Mouse (Mus musculus) yolk sac, embryonic 10.5 days (tissue): ENCODE data around the gene Ppp1cb.
"Not testable (repeated sequence)": the region's sequence is repeated elsewhere in the genome, so short reads cannot be mapped to it uniquely, and the experiment has no call there.

Source experiments
- DNase-seq: peaks from one replicate; pipeline ENCODE4 v3.0.0-alpha.2; 2017; ENCODE audit warnings: low spot score

Gene Ppp1cb

DNA sequence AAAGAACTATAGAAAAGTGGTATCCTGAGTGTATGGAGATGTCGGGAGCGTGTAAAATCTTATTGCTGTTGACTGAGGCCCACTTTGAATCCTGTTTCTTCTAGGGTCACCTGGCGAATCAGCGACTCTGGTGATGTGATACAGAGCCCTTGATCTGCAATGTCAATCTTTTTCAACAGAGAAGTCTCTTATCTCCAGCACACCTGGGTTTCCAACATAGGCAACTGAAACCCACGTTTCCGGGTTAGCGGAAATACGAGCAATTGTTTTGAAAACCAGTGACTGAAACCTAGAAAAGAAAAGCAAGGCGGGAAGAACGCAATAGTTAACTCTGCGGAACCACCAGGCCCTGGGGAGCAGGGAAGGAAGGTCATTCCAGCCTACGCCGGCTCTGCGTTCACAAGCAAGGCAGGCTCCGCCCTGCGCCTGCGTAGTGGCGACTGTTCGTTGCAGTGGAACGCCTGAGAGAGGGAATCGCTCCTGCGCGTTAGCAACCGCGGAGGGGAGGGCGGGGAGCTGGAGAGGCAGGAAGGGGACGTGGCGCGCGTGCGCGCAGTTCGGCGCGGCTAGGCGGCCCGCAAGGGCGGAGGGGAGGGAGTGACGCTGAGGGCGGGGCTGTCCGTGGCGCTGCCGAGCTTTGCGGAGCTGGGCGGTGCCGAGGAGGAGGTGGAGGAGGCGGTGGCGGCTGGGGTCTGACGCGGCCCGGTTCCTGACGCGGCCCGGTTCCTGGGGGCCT is at the start of gene Ppp1cb:
TSS of gene Ppp1cb (plus strand) at position 436 of the 736 bp plus-strand sequence.
- peak; percentile 100 for DNase-seq

DNA sequence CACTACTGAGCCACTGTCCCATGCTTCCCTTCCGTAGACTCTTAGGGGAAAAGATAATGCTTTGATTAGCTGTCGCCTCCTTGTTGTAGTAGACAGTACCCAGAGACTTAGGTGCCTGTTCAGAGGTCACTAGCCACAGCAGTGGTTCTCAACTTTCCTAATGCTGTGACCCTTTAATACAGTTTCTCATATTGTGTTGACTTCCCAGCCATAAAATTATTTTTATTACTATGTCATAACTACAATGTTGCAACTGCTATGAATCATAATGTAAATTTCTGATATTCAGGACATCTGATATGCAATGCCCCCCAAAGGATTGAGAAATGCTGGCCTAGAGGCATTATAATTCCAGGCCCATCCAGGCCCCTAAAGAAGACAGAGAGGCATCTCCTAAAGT is 48.9 kb upstream of the Ppp1cb start:
- no peak for DNase-seq

DNA sequence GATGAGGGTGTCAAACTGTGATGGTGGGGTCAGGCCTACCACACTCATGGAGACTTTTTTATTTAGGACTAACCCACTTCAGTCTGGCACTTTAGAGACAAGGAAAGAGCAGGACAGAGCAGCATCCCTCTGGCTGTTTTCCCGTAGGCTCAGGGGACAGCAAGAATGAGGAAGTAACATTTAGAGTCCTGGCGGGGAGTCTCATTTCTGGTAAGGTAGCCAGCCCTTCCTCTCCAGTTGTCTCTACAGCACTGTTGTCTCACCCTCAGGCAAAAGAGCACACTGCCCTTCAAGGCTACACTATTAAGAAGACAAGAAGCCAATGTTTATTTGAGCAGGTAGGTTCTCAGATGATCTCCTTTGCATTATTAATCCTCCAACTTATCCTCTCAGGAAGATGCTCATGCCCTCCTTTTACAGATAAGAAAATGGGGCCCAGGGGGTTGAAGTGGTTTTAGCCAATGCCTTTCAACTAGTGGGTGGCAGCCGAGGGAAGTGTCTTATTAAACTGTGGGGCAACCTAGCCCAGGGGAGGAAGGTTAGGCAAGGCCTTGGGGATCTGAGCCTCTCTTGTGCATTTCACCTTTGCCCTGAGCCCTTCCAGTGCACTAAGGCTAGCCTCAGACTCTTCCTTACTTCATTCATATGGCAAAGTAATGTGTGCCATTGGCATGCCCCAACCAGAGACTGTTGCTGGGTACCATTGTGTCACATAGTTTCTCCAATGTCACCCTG is 47.5 kb upstream of the Ppp1cb start:
- DNase-seq, result no peak

DNA sequence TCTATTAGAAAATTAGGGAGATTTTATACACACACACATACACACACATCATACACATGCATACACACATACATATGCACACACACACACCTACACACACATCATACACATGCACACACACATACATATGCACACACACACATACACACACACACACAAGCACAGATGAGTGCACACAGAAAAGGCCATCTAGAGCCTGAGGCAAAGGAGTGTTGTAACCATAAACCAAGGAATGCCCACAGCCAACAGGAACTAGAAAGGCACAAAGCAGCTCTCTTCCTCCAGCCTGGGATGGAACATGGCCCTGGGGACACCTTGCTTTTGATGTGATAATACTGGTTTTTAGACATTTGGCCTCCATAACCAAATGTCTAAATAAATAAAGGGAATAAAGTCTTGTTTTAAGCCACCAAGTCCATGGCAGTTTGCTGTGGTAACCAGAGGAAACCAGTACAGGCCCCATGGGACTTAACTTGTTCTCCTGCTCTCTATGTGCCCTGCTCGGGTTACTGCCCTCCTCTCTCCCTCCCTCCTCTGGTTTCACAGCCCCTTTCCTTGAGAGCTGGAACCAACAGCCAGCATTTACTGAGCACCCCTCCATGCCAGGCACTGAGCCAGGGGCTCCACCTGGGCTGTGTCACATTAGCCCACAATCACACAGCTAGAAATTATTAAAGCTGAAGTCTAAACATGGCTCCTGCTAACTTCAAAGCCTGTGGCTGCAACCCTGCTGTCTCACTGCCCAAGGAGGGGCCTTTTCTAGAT is 46.3 kb upstream of the Ppp1cb start:
- DNase-seq, result no peak

DNA sequence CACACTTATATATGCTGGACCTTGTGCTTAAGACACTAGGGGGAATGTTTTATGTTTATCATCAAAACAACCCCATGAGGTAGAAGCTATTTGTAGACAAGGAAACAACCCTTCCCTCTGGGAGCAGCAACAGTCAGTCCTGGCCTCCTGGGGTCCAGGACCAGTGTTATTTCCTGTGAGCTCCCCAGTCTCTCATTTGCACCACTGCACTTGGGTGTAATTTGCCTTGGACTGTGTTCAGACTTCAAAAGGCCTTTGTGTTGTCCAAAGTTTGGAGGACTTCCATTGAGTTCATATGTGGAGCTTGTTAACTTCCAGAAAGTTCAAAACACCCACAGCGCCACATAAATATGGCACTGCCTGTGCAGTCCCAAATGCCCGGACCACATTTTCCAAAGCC is 45.6 kb upstream of the Ppp1cb start:
- no peak for DNase-seq

DNA sequence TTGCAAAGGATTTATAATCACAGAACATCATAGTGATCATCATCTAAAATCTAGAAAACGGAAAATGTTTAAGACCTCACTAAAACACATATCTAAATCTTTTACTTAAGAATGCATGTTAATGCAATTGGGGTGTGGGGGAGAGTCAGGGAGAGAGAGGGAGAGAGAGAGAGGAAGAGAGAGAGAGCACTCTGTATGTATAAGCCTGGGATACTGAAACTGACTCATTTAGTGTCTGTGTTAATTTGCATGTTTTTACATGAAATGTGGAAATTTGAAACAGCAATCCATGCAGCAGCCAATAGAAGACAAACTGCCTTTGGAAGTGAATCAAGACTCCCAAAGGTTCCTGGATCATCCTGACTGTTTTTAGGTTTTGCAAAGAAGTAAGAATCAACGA is 45.1 kb upstream of the Ppp1cb start:
- DNase-seq, result no peak

DNA sequence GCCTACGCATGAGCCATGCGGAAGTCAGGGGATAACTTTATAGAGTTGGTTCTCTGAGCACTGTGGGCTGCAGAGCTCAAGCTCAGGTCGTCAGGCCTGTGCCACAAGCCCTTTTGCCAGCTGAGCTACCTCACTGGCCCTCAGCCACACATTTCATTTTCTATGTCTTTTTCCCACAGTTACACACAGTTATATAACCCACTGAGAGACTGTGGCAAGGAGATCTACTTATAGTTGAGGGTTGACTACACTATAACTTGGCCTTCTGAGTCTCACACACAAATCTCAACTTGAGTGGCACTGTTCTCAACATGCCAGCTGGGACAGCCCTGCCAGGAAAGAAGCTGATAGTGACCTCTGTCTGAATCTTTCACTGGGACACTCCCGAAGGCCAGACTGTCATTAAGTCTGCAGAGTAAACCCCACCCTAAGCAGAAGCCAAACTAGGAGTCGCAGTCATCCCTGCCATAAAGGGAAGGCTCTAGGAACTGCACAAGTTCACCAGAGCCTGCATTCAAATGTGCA is 44.1 kb upstream of the Ppp1cb start:
- no peak for DNase-seq

DNA sequence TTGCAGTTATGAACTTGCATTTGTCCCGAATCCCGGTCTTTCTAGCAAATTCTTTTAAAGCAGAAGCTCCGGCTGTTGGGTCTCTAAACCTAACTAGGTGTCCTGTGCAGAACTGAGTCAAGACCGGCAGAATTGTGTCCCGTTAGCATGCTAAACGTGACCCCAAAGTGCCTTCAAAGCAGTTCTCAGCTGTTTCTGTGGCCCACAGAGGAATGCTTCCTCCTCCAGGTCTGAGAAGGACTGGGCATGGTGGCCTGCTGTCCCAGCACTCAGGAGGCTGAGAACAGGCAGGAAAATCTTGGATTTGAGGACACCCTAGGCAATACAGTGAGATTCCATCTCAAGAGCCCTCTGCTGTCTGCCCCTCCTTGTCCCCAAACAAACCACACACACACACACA is 43.1 kb upstream of the Ppp1cb start:
- no peak for DNase-seq

DNA sequence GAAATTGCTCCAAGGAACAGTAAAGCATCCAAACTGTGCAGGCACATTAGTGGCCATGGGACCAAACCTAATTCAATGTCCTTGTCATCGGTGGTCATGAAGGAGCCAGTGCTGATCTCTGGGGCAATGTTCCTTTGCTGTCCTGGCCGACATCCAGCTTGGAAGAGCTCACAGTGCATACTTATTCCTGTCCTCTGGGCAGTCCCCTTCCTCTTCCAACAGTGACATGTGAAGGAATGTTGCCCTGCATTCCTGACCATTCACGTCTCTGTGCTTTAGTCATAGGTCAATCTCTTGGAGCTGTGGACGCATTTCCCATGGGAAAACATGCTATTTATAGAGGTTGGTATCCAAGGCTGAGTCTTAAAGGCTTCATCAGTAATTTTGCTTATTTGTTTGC is 41.8 kb upstream of the Ppp1cb start:
- DNase-seq, result peak; percentile 25

DNA sequence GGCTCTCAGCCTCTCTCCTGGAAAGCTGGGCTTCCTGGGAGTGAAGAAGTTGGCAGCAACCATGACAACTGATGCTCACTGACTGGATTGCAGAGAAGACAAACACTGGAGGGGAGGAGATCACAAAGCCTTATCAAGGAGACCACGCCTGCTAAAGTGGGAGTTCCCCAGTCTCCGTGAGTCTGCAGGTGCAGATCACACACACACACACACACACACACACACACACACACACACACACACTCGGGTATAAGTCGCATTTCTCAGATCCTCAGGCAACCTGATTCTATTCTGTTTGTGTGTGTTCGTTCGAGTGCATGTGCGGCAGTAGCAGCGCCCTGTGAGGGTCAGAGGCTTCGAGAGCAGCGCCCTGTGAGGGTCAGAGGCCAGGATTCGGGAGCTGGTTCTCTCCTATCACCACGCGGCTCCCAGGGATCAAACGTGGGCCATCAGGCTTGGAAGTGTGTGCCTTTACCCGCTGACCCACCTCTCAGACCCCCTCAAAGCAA is 36.5 kb upstream of the Ppp1cb start:
- peak; percentile 61 for DNase-seq

DNA sequence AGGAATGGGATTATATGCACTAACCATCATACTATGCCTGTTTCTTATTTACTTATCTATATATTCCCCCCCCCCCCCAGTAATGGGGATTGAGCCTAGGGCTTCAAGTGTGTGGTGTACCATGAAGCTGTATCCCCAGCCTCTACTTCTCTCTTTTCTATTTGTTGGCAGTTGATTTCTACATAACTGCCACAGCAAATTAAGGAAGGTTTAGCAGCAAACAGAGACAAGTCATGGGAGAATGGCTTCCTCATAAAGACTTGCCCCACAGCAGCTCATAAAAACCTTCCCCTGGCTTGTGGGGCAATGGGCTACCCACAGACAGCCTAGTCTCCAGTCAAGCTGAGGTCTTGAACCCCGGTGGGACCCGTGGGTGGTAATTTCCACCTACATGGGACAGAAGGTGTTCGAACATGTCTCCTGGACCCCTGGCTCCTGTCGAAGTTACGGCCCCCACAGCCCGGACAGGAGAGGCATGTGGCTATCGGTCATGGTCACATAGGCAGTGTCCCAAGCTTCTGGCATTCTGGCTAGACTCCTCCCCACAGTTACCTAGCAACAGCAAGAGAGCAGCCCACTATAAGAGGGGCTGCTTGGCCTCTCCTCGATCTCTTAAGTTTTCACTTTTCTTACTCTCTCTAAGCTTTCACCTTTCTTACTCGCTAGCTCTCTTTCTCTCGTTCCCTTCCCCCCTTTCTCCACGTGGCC is 35.1 kb upstream of the Ppp1cb start:
- DNase-seq, result no peak

DNA sequence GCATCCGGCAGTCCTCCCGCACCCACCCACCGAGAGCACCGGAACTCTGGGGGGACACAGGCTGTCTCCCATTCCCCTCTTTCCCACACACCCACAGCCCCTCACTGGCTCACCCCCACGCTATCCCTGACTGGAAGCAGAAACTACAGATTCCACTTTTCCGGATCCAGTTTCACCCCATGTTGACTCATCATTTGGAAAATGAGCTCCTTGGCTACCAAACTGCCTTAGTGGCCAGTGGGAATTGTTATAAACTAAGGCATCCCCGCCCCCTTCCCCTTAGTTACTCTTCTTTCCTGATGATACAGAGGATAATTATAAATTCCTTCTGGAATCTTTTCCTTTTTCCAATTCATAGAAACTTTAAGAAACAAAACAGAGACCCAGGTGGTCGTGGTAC is 34.2 kb upstream of the Ppp1cb start:
- DNase-seq, result no peak

DNA sequence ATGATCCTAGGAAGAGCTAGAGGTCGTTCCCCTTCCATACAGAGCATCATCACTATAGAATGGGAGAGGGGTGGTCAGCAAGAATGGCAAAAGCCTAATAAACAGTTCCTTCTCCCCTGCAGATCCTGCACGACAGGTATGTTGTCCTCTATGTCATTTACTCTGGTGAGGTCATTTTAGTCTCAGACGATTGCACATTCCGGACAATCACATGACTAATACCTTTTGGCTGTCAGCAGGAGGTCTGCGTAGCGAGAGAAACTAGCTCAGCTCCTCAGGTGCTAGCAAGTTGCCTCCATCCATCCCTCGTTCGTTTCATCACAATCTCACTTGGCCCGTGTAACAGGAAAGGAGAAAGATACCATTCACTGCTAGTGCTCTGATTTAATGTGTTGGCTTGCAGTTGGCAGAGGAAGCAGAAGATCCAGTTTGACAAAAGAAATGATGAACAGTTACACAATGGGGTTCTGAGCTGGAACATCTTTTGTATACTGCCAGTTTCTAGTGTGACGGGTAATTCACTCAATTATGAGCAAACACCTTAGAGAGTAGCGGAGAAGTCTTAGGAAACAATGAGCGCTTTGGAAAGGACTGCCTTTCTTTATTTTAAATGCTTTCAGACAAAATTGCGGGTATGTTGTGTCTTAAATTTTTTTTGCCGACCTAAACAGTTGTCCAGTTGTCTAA is 33.0 kb upstream of the Ppp1cb start:
- DNase-seq, result no peak

DNA sequence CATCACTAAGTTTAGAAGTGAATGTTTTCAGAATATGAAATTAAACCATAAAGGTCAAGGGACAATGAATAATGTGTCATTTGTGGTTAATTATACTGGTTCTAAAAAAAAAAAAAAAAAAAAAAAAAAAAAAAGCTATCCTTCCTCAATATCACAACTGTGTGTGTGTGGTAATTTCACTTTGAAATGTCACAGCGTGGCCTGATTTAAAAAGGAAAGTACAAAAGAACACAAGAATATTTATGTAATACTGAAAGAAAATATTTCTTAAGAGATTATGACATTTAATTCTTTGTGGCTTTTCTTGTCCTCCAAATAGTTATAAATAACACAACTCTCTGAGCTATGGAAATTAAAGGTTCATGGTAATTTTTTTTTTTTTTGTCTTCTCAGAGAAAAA is 28.2 kb upstream of the Ppp1cb start:
- DNase-seq, result no peak

DNA sequence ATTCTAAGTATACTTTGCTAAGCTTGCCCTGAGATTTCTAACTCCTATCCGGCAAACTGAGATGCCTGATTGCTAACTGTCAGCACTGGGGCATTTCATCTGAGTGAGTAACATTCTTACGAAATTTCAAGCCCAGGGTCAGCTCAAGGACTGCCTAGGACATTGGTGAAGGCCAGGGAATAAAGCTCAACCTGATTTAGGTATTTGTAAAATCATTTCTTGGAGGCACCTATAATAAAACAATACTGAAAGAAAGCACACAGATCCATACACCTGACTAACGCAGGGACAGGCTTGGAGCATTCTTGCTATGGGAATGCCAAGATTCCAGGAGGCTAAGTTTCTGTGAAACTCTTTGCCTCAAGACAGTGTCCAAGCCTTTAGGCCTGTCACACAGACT is 24.3 kb upstream of the Ppp1cb start:
- not testable (repeated sequence) for DNase-seq

DNA sequence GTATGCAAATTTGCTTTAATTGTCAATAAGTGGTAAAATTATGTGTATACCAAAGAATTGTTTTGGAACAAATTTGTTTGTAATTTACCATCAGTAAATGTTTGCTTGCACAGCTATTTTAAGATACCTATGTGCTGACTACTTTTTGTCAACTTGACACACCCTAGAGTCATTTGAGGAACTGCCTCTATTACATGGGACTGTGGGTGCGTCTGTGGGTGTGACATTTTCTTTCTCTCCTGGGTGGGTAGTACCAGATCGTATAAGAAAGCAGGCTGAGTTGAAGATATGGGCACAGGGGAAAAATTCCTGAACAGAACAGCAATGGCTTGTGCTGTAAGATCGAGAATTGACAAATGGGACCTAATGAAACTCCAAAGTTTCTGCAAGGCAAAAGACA is 23.0 kb upstream of the Ppp1cb start:
- DNase-seq, result no peak

DNA sequence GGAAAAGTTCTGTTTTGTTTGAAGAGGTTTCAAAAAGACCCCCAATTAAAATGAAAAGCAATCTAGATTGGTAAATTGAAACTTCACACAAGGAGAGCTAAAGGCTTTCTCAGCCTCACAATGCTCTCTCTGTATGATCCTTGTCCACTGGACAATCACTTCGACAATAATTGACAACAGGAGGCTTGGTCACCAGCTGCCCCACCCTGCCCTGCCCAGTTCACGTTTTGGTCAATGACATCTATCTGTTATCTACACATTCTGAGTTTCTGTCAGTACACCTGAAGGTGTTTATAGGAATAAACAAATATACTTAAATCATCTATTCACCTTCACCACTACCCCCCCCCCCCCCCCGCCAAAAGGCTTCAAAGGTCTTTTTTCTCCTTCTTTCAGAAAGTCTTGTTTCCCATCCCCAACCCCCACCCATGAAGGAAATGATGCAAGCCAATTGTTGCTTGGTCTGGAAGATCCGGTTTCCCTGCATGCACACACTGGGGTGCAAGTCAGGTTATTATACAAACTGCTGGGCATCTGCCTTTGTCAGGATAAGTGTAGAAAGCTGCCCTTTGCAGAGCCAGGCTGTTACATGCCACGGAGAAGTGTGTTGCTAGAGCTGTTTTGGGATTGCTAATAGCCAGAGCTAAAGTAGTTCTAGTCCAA is 20.6 kb upstream of the Ppp1cb start:
- no peak for DNase-seq

DNA sequence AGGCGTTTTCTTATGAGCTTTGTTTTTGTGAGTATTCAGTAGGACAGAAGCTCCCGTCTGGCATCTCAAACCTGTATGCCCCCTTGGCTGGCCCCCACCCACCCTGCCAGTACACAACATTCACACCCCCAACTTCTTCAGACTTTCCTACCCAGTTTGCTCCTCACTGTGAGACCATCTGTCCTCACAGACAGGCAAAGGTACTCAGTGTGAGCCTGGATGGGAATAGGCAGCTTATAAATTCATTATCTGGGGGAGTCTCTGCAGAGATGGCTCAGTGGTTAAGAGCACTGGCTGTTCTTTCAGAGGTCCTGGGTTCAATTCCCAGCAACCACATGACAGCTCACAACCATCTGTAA is 20.1 kb upstream of the Ppp1cb start:
- DNase-seq, result no peak

DNA sequence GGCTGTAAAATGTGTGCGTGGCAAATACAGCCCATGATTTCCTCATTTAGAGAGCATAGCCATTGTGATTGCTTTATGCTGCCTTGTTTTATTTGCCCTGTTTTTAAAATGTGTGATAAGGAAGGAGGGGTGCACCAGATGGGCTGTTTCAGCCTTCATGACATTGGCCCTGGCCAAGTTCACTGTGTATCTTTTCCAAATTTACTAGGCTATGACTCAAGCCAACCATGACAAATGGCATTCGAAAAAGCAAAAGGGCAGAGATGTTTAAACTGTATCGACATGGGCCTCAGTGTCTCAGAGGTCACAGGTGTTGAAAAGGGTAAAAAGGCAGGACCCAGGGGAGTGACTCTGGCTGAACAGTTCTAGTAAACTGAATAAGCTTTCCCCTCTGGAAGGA is 17.3 kb upstream of the Ppp1cb start:
- DNase-seq, result no peak

DNA sequence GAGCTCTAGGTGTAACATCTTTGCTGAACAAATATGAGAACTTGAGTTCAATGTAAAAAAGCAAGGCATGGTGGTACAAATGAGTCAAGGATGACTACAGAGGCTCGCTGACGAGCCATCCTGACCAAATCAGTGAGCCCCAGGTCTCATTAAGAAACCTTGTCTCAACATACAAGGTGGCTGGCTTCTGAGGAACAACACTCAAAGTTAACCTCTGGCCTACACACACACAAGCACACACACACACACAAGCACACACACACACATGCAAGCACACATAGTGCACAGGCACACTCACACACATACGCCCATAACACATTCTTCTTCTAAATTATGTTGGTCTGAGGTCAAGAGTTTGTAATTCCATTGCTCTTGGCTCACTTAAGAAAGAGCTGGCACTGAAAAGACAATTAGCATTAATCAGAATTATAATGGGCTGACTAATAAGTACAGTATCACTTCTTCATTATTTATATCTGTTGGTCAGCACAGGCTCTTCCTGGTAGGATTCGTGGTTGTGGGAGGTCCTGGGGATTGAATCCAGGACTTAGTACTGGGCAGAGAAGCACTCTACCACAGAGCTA is 16.6 kb upstream of the Ppp1cb start:
- DNase-seq, result no peak

DNA sequence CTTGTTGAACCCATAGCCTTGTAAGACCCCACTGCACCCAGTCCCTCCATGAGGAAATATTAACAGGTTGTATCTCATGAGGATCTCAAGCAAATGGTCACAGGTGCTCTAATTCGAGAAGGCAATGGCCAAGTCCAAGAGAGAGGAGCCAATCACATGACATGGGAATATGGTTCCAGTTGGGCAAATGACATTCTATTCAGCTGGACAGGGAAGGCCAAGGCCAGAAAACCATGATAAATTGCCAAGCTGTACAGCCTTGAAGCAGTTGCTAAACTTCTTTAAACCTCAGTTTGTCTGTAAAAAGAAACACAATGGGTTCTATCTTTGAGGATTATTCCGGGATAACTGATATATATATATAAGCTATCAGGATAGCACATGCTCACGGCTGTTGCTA is 14.7 kb upstream of the Ppp1cb start:
- no peak for DNase-seq
